Mouse (Mus musculus): ENCODE results near the gene Rhd. TPM values are rescaled to one million over a fixed set of nuclear protein-coding genes. Genes with fewer than 3 reads are reported as not detected.

Rhd gene
- polyA plus RNA-seq, 1 experiment from 2014 or later, result 0.32 TPM

GRCm38 (mm10) chr4:134917194-134917593, 52.9 kb downstream of the Rhd start:
- H3K4me1 ChIP-seq (replicated peaks; ENCODE audit: insufficient read depth, low read length), result no peaks in the 10 kb centered on the region
- H3K4me2 ChIP-seq (ENCODE audit: low read length), result no peak overlapping the region
- no peaks in the 10 kb centered on the region for H3K36me3 ChIP-seq (ENCODE audit: insufficient read depth, low read length)
- TF ChIP-seq CTCF (IDR thresholded peaks at IDR 0.05; ENCODE audit: low read depth), result no peak
- no peaks in the 10 kb centered on the region for H3K27me3 ChIP-seq (ENCODE audit: insufficient read depth, low read length)
- no peaks in the 10 kb centered on the region for H3K9me3 ChIP-seq (replicated peaks; ENCODE audit: low read length)
- H3K27ac ChIP-seq, result no peak overlapping the region
- DNase-seq (ENCODE audit: low spot score) (no peak), ATAC-seq (replicated peaks; ENCODE audit: low FRiP score, low read depth) (no peak)
- no peak overlapping the region for H3K9ac ChIP-seq (ENCODE audit: low read depth, low read length)
- H3K4me3 ChIP-seq (replicated peaks; ENCODE audit: low read depth, low read length), result no peak overlapping the region
- WGBS, result 74% methylated on average over 3 of the region's 3 CpGs

- DNase-seq (ENCODE audit: low spot score) (peak; percentile 41), ATAC-seq (replicated peaks; ENCODE audit: low FRiP score, low read depth) (no peak)
- 46% methylated on average over 7 of the region's 7 CpGs for WGBS
- Histone ChIP-seq H3K4me2 (ENCODE audit: low read length) (no peak overlapping the region), H3K27ac (no peak overlapping the region), H3K9ac (ENCODE audit: low read depth, low read length) (no peak overlapping the region), H3K36me3 (ENCODE audit: insufficient read depth, low read length) (no peaks in the 10 kb centered on the region), H3K27me3 (ENCODE audit: insufficient read depth, low read length) (no peaks in the 10 kb centered on the region), H3K9me3 (replicated peaks; ENCODE audit: low read length) (no peaks in the 10 kb centered on the region), H3K4me3 (replicated peaks; ENCODE audit: low read depth, low read length) (no peak overlapping the region), H3K4me1 (replicated peaks; ENCODE audit: insufficient read depth, low read length) (0 out of 2 replicates have a peak, but pooled peaks cover 4% of the 10 kb centered on the region)
- no peak for TF ChIP-seq CTCF (IDR thresholded peaks at IDR 0.05; ENCODE audit: low read depth)
Observed at GRCm38 (mm10) chr4:134918381-134918780, 54.0 kb downstream of the Rhd start.

- ATAC-seq (replicated peaks; ENCODE audit: low FRiP score, low read depth) (no peak), DNase-seq (ENCODE audit: low spot score) (no peak)
- 42% methylated on average over 12 of the region's 12 CpGs for WGBS
- TF ChIP-seq CTCF (IDR thresholded peaks at IDR 0.05; ENCODE audit: low read depth), result no peak
- Histone ChIP-seq H3K36me3 (ENCODE audit: insufficient read depth, low read length) (no peaks in the 10 kb centered on the region), H3K4me1 (replicated peaks; ENCODE audit: insufficient read depth, low read length) (0 out of 2 replicates have a peak, but pooled peaks cover 4% of the 10 kb centered on the region), H3K4me2 (ENCODE audit: low read length) (no peak overlapping the region), H3K4me3 (replicated peaks; ENCODE audit: low read depth, low read length) (no peak overlapping the region), H3K27ac (no peak overlapping the region), H3K27me3 (ENCODE audit: insufficient read depth, low read length) (no peaks in the 10 kb centered on the region), H3K9ac (ENCODE audit: low read depth, low read length) (no peak overlapping the region), H3K9me3 (replicated peaks; ENCODE audit: low read length) (no peaks in the 10 kb centered on the region)
Observed at GRCm38 (mm10) chr4:134919733-134920540, 55.6 kb downstream of the Rhd start.

- Histone ChIP-seq H3K4me3 (replicated peaks; ENCODE audit: low read depth, low read length) (no peak overlapping the region), H3K27me3 (ENCODE audit: insufficient read depth, low read length) (no peaks in the 10 kb centered on the region), H3K4me1 (replicated peaks; ENCODE audit: insufficient read depth, low read length) (0 out of 2 replicates have a peak, but pooled peaks cover 4% of the 10 kb centered on the region), H3K27ac (no peak overlapping the region), H3K4me2 (ENCODE audit: low read length) (no peak overlapping the region), H3K36me3 (ENCODE audit: insufficient read depth, low read length) (peaks cover 5% of the 10 kb centered on the region), H3K9ac (ENCODE audit: low read depth, low read length) (no peak overlapping the region), H3K9me3 (replicated peaks; ENCODE audit: low read length) (no peaks in the 10 kb centered on the region)
- TF ChIP-seq CTCF (IDR thresholded peaks at IDR 0.05; ENCODE audit: low read depth), result no peak
- WGBS, result 93% methylated on average over 6 of the region's 6 CpGs
- DNase-seq (ENCODE audit: low spot score) (no peak), ATAC-seq (replicated peaks; ENCODE audit: low FRiP score, low read depth) (no peak)
Observed at GRCm38 (mm10) chr4:134920631-134921030, 56.3 kb downstream of the Rhd start.

- H3K27me3 ChIP-seq (ENCODE audit: insufficient read depth, low read length), result no peaks in the 10 kb centered on the region
- peaks cover 14% of the 10 kb centered on the region for H3K36me3 ChIP-seq (ENCODE audit: insufficient read depth, low read length)
- no peak overlapping the region for H3K27ac ChIP-seq
- ATAC-seq (replicated peaks; ENCODE audit: low FRiP score, low read depth) (no peak), DNase-seq (ENCODE audit: low spot score) (no peak)
- H3K9ac ChIP-seq (ENCODE audit: low read depth, low read length), result no peak overlapping the region
- H3K4me1 ChIP-seq (replicated peaks; ENCODE audit: insufficient read depth, low read length), result peaks cover 8% of the 10 kb centered on the region; the same call in 1 of the 2 replicates
- no peak for TF ChIP-seq CTCF (IDR thresholded peaks at IDR 0.05; ENCODE audit: low read depth)
- no peak overlapping the region for H3K4me2 ChIP-seq (ENCODE audit: low read length)
- no peak overlapping the region for H3K4me3 ChIP-seq (replicated peaks; ENCODE audit: low read depth, low read length)
- H3K9me3 ChIP-seq (replicated peaks; ENCODE audit: low read length), result no peaks in the 10 kb centered on the region
- WGBS, result 95% methylated on average over 4 of the region's 4 CpGs
Observed at GRCm38 (mm10) chr4:134921703-134922102, 57.4 kb downstream of the Rhd start.

- H3K9ac ChIP-seq (ENCODE audit: low read depth, low read length), result peak overlapping the region; percentile 97
- TF ChIP-seq CTCF (IDR thresholded peaks at IDR 0.05; ENCODE audit: low read depth), result 0 out of 2 replicates have a peak, but pooled peaks have one; percentile 22
- H3K4me2 ChIP-seq (ENCODE audit: low read length), result peak overlapping the region; percentile 86
- no peak for ATAC-seq (replicated peaks; ENCODE audit: low FRiP score, low read depth)
- no peak for DNase-seq (ENCODE audit: low spot score)
- 55% methylated on average over 10 of the region's 10 CpGs for WGBS
- no peaks in the 10 kb centered on the region for H3K27me3 ChIP-seq (ENCODE audit: insufficient read depth, low read length)
- peak overlapping the region; percentile 96 for H3K27ac ChIP-seq
- H3K36me3 ChIP-seq (ENCODE audit: insufficient read depth, low read length), result peaks cover 19% of the 10 kb centered on the region
- H3K9me3 ChIP-seq (replicated peaks; ENCODE audit: low read length), result no peaks in the 10 kb centered on the region
- peak overlapping the region; percentile 99 for H3K4me3 ChIP-seq (replicated peaks; ENCODE audit: low read depth, low read length)
- H3K4me1 ChIP-seq (replicated peaks; ENCODE audit: insufficient read depth, low read length), result peaks cover 8% of the 10 kb centered on the region; the same call in 1 of the 2 replicates
Observed at GRCm38 (mm10) chr4:134922111-134922924, 58.0 kb downstream of the Rhd start.

Measured in kidney, postnatal 0 days (tissue).